Mouse (Mus musculus): Measurements from ENCODE around the gene Gm28308. TPM values are rescaled to one million over a fixed set of nuclear protein-coding genes. Genes with fewer than 3 reads are reported as not detected.

Gm28308 gene
- polyA plus RNA-seq, 1 experiment: not detected

DNA sequence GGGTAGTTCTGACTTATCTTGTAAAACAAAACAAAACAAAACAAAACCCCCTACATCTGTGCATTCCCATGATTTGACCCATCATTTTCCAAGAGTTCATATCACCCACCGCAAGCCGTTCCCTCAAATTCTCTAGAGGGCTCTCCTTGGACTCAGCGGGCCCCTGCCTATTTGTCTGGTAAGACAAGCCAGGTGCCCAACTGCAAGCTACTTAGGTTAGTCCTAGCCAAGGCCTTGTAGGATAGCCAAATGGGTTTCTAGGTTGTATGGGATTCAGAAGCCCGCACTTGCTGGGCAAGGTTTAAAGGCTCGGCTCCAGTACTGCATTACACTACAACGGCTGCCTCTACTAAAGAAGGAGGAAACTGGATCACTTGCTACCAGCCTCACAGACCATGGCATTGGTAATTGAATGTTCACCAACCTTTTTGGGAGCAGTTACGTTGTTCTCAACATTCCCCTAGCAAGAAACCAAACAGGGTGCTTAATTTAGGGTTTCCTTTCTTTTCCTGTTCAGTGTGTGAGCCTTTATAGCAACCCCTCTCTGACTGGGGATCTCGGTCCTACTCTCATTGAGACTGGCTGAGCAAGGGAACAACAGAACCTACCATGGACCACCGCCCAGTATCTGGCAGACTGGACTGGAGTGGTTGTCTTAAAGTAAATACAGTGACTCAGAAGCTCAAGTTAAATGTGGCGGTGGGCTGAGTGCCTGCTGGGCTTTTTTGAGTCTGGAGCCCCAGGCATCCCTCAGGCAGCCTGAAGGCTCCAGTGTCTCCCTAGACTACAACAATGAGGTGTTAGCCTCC, 24.4 kb upstream of the Gm28308 start:
- DNase-seq (ENCODE audit: low read depth): no peak
- TF ChIP-seq POLR2A (IDR thresholded peaks at IDR 0.05; ENCODE audit: borderline replicate concordance, extremely low read depth, insufficient read depth, insufficient read length, poor library complexity, severe bottlenecking) (no peak), CTCF (IDR thresholded peaks at IDR 0.05; ENCODE audit: borderline replicate concordance, extremely low read depth, insufficient read depth, insufficient read length) (no peak)

DNA sequence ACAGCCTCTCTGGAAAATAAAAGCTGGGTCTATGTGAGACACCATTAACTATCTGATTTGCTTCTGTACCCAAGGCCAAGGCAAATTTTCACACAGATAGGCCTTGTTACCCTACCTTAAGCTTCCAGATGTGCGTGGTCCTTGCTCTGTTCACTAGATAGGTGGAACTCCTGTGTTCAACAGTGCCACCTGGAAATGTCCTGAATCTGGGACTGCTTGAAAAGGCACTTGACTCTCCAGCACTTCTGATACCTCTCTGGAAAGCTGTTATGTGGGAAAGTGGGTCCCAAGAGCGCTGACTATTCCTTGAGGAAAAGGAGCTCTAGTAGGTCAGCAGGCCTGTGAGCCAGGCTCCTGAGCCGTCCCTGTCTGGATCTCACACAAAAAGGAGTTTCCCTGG, 23.7 kb upstream of the Gm28308 start:
- TF ChIP-seq POLR2A (IDR thresholded peaks at IDR 0.05; ENCODE audit: borderline replicate concordance, extremely low read depth, insufficient read depth, insufficient read length, poor library complexity, severe bottlenecking) (no peak), CTCF (IDR thresholded peaks at IDR 0.05; ENCODE audit: borderline replicate concordance, extremely low read depth, insufficient read depth, insufficient read length) (no peak)
- DNase-seq (ENCODE audit: low read depth): no peak

- TF ChIP-seq POLR2A (IDR thresholded peaks at IDR 0.05; ENCODE audit: borderline replicate concordance, extremely low read depth, insufficient read depth, insufficient read length, poor library complexity, severe bottlenecking): no peak
- no peak for TF ChIP-seq CTCF (IDR thresholded peaks at IDR 0.05; ENCODE audit: borderline replicate concordance, extremely low read depth, insufficient read depth, insufficient read length)
- no peak for DNase-seq (ENCODE audit: low read depth)
These were observed 22.7 kb upstream of the Gm28308 start for GRCm38 (mm10) chr6:52235866-52236265.

GRCm38 (mm10) chr6:52235267-52235666, 22.1 kb upstream of the Gm28308 start:
- no peak for TF ChIP-seq POLR2A (IDR thresholded peaks at IDR 0.05; ENCODE audit: borderline replicate concordance, extremely low read depth, insufficient read depth, insufficient read length, poor library complexity, severe bottlenecking)
- no peak for TF ChIP-seq CTCF (IDR thresholded peaks at IDR 0.05; ENCODE audit: borderline replicate concordance, extremely low read depth, insufficient read depth, insufficient read length)
- no peak for DNase-seq (ENCODE audit: low read depth)

DNA sequence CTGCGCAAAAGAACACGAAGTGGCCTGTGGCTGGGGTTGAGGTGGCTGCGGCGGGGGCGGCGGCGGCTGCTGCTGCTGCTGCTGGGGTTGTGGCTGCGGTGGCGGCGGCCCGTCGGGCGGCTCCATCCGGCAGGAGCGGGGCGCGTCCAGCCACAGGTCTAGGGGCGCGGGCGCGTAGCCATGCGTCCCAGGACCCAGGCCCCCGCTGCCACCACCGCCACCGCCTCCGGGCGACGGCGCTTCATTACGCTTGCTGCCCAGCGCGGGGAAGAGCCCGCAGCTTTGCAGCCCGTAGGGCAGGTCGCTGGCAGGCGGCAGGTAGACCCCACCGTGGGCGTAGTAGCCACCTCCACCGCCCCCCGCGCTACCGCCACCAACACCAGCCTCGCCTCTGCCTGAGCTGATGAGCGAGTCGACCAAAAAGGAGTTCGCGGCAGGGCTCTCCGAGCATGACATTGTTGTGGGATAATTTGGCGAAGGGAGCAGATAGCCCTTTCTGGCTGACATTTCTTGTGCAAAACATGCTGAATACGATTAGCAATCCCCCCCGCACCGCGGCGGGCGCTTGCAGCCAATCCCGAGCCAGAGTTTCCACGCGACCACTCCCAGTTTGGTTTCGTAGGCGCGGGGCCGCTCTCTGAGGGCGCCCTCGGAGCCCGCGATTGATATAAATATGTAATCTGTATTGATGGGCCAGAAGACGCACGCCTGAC, 21.4 kb upstream of the Gm28308 start:
- TF ChIP-seq CTCF (IDR thresholded peaks at IDR 0.05; ENCODE audit: borderline replicate concordance, extremely low read depth, insufficient read depth, insufficient read length) (no peak), POLR2A (IDR thresholded peaks at IDR 0.05; ENCODE audit: borderline replicate concordance, extremely low read depth, insufficient read depth, insufficient read length, poor library complexity, severe bottlenecking) (no peak)

GRCm38 (mm10) chr6:52233546-52234427, 20.6 kb upstream of the Gm28308 start:
- no peak for DNase-seq (ENCODE audit: low read depth)

More for the DNA sequence above, 21.4 kb upstream of the Gm28308 start:
- no peak for DNase-seq (ENCODE audit: low read depth)

DNA sequence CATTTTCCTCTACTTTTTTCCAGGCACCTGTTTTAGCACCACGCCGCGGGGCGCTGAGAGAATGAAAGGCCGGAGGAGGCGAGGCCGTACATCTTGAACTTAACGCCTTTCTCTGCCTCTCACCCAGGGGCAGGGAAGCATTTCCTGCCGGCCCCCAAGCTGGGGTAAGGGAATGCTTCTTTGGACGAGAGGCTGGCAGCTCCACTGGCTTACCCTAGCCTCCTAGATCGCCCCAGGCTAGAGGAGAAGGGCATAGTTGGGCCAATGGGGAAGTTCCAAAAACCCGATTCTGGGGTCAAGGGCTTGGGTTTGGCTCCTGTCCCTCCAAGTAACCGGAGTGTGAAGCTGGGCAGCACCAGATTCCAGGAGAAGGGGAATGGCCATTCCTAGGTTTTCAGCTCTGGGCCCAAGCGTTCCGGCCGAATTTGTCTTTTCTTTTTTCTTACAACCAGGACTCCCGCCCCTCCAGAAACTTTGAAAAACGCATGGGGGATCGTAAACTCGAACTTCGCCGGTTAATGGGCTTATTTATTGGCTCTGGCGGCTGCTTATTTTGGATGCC, 19.9 kb upstream of the Gm28308 start:
- no peak for TF ChIP-seq POLR2A (IDR thresholded peaks at IDR 0.05; ENCODE audit: borderline replicate concordance, extremely low read depth, insufficient read depth, insufficient read length, poor library complexity, severe bottlenecking)
- TF ChIP-seq CTCF (IDR thresholded peaks at IDR 0.05; ENCODE audit: borderline replicate concordance, extremely low read depth, insufficient read depth, insufficient read length): no peak
- no peak for DNase-seq (ENCODE audit: low read depth)

More at GRCm38 (mm10) chr6:52233546-52234427, 20.6 kb upstream of the Gm28308 start:
- TF ChIP-seq POLR2A (IDR thresholded peaks at IDR 0.05; ENCODE audit: borderline replicate concordance, extremely low read depth, insufficient read depth, insufficient read length, poor library complexity, severe bottlenecking): no peak
- no peak for TF ChIP-seq CTCF (IDR thresholded peaks at IDR 0.05; ENCODE audit: borderline replicate concordance, extremely low read depth, insufficient read depth, insufficient read length)

GRCm38 (mm10) chr6:52232568-52232965, 19.4 kb upstream of the Gm28308 start:
- TF ChIP-seq CTCF (IDR thresholded peaks at IDR 0.05; ENCODE audit: borderline replicate concordance, extremely low read depth, insufficient read depth, insufficient read length) (no peak), POLR2A (IDR thresholded peaks at IDR 0.05; ENCODE audit: borderline replicate concordance, extremely low read depth, insufficient read depth, insufficient read length, poor library complexity, severe bottlenecking) (no peak)
- DNase-seq (ENCODE audit: low read depth): no peak

DNA sequence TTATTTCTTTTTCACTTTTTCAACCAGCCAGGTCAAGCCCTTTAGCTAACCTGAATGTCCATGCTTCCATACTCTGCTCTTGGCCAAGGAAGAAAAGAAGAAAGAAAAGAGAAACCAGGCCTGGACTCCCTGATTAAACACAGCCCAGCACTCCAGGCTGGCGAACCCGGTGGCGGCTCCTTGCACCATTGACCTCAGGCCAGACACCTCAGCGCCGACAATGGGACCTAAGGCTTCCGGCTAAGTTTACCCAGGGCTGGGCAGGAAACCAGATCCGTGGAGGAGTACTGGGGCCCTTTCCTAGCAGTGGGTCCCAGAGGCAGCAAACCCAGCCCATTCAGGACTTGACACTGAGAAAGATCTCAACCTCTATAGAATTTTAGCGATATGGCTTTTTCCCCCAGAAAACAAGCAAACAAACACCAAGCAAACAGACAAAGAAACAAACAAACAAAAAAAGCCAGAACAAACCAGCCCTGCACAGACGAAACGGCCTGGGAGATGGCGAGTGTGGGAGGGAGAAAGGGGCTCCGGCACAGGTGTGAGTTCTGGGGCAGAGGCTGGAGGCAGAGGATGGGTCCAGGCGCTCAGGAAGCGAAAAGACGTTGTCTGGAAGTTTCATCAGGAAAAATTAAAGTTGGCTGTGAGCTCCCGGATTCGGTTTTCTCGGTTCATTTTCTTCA, 18.9 kb upstream of the Gm28308 start:
- no peak for DNase-seq (ENCODE audit: low read depth)
- TF ChIP-seq POLR2A (IDR thresholded peaks at IDR 0.05; ENCODE audit: borderline replicate concordance, extremely low read depth, insufficient read depth, insufficient read length, poor library complexity, severe bottlenecking) (no peak), CTCF (IDR thresholded peaks at IDR 0.05; ENCODE audit: borderline replicate concordance, extremely low read depth, insufficient read depth, insufficient read length) (no peak)

DNA sequence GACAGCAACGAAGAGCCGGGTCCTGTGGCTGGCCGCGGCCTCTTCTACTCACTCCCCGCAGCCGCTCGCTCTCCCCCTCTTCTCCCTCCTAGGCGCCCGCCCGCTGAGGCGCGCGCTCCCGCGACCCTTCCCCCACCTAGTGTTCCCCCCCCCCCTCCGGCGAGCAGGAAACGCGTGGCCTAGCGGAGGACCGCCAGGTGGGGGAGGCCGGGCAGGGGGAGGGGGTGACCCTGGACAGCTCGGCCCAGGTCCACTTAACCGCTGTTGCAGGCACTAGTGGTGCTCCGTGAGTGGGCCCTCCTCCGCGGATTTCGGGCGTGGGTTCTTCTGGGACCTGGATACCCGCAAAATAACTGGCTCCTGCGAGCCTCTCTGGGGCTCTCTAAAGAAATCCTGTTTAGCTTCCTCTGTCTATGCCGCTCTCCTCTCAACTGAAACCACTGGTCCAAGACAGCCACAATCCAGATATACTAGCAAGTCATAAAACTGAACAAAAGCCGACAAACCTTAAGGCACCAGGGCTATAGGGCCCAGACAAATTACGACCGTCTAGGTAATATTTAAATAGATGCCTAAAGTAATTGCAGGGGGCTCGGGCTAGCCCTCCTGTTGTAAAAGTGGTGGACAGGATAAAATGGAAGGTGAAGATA, 17.5 kb upstream of the Gm28308 start, which contains the start of gene Hoxa9:
TSS of gene Hoxa9 (minus strand) at position 574 of the 650 bp plus-strand sequence.
- TF ChIP-seq CTCF (IDR thresholded peaks at IDR 0.05; ENCODE audit: borderline replicate concordance, extremely low read depth, insufficient read depth, insufficient read length): no peak
- TF ChIP-seq POLR2A (IDR thresholded peaks at IDR 0.05; ENCODE audit: borderline replicate concordance, extremely low read depth, insufficient read depth, insufficient read length, poor library complexity, severe bottlenecking): no peak
- DNase-seq (ENCODE audit: low read depth): no peak
